Mouse (Mus musculus): ENCODE results near the gene Tbc1d9b.
A peak's percentile ranks its signal among the peaks of the same experiment; 100 is the strongest.

Gene Tbc1d9b

DNA sequence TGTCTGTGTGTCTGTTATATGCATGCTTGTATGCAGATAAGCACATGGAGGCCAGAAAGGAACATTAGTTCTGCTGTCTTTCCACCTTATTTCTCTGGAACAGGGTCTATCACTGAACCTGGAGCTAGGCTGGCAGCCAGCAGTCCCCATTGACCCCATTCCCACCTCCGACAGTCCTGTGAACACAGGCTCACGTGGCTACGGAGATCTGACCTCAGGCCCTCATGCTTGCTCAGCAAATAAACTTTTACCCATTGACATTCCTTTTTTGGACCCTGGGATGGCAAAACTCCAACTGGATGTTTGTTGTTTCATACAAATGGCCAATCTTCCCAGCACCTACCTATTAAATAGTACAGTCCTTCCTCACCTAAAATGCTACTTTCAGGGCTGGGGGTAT is 45.2 kb downstream of the Tbc1d9b start:
- DNase-seq (ENCODE audit: low spot score), result no peak

DNA sequence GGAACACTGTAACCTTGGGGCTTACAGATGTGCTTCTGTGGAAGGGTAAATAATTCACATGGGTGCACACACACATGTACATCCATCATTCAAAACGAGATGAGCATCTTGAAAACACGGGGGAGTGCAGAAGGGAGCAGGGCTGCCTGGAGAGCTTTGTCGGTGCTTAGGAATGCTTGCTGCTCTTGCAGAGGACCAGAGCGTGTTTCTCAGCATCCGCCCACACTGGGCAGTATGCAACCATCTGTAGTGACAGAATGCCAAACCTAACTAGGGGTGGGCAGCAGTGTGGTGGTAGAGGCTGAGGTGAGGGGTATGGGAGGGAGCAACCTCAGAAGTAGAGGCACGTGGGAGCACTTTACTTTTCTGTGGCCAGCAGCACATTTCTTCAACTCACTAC is 45.9 kb downstream of the Tbc1d9b start:
- no peak for DNase-seq (ENCODE audit: low spot score)

DNA sequence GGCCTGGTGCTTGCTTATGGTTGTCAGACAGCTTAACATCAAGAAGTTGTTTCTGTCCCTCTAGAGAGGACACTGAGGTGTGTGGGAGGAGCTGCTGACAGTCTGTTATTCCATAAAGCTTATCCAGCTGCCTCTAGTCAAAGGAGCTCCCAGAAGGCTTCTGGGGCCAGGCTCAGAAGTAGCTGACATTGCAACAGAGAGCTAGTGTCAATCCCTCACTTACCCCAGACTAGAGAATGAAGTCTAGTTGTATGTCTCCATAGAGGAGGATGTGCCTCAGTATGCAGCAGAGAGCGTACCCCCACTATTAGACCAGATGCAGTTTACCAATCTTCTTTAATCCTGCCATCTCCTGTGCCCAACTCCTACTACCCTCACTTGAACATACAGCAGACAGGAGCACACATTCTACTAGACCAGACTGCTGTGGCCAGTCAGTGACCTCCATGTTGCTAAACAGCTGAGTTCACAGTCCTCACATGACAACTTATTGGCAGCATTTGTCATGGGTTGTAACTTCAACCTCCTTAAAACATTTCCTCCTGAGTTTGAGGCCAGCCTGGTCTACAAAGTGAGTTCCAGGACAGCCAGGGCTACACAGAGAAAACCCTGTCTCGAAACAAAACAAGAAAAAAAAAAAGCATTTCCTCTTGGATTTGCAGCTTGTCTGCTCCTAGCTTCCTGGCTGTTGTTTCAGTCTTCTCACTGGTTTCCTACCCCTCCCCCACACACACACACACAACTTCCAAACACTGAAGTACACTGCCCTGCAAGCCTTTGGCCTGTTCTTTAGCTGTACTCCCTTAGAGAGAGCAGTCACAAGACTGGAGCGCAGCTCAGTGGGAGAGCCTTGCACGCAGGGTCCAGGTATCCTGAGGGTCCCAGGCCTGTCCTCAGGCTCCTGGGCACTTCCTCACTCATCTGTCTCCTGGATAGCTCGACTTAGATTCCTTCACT is 47.6 kb downstream of the Tbc1d9b start:
- DNase-seq (ENCODE audit: low spot score), result no peak

DNA sequence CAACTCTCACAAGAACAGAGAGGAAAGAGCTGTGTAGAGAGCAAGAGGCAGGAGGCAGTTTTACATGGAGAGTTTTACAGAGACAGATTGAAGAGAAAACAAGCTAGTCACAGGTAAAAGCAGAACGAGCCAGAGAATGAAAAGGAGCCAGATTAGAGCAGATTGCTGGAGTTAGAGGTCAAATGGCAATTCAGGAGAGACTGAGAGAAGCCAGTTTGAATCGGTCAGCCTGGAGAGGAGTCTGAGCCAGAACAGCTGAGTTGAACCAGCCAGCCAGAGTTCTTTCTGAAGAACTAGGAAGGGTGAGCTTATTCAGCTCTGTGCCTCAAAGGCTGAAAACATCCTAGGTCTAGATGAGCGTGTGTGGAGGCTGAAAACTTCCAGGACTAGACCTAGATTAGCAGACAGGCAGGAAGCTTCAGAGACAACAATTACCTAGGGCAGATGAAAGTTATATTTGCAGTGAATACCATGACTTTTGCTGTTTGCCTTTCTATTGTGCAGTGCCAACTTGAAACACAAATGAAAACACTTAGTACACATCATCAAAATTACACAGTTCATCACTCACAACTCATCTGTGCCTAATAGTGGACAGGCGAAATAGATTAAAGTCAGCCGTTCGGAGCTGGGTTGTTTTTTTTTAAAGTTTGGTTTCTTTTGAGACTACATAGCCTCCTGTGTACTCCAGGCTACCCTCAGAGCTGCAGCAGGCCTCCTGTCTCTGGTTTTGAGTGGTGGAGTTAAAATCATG is 49.5 kb downstream of the Tbc1d9b start:
- no peak for DNase-seq (ENCODE audit: low spot score)

DNA sequence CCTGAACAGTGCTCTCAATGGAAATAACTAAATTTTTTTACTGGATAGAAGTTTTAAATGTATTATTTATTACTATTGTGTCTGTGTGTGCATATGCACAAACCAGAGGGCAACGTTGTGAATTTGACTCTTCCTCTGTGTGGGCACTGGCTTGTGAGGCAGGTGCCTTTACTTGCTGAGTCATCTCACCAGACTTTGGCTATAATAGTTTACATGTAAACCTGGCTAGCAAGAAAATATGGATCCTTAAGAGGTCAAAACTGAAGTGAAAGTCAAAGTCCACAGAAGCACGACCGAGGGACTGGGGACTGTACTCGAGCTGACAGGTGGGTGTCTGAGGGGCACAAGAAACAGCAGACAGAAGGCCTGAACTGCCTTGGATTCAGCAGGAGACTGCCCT is 51.5 kb downstream of the Tbc1d9b start:
- DNase-seq (ENCODE audit: low spot score), result no peak

DNA sequence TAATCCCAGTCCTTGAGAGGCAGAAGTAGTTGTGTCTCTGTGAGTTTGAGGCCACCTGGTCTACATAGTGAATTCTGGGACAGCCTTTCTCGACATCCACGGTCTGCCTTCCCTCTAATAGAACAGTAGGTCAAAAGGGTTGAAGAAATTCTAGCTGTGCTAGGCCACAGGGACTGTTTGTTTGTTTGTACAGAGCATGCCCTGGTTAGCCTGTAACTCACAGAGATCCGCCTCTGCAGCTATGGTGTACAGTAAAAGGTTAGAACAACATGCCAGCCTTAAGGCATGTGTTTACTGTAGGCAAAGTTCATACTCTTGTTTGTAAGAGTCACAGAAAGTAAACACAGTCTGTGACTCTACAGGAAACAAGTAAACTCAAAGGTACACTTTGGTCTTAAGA is 53.6 kb downstream of the Tbc1d9b start:
- DNase-seq (ENCODE audit: low spot score), result no peak

DNA sequence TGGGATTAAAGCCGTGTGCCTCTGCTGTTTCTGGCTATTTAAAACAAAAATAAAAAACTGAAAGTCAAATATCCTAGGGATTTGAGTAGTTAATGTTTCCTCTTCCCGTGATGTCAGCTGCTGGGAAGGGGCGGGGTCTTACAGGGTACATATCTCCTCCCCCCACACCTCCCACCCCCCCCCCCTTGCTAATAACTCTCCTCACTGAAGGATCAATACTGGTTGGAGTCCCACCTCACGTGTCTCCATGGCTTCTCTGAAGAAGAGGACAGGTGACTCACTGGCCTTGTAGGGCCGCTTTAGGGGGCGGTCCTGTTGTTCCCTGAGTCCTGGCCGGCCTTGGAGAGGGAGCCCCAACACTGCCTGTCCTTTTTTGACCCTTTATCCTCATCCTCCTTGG is 57.5 kb downstream of the Tbc1d9b start:
- DNase-seq (ENCODE audit: low spot score), result no peak

DNA sequence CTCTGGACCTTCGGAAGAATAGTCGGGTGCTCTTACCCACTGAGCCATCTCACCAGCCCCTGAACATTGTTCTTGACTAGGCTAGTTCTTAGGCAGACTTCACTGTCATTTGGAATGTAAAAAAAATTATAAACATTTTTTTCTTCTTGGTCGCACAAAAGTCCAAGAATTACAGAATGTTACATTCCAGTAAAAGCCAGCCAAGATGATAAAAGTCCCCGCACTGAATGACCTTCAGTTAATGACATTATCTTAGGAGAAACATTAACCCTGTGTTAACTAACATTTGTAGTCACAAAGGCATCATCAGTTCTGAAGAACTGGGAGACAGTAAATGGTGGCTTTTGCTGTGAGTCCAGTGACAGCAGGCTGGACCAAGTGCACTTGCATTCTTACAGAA is 59.2 kb downstream of the Tbc1d9b start:
- no peak for DNase-seq (ENCODE audit: low spot score)

DNA sequence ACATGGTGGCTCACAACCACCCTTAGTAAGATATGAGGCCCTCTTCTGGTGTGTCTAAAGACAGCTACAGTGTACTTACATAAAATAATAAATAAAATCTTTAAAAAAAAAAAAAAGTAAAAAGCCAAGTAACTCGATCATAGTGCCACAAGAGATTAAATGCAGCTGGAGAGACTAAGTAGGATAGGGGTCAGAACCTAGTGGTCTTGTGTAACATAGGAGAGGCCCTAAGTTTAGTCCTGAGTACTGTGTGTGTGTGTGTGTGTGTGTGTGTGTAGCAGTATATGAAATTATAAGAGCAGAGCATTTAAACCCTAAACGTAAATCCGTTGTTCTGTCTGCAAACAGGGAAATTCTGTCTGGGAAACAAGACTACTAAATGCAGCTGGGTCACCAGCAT is 61.1 kb downstream of the Tbc1d9b start:
- no peak for DNase-seq (ENCODE audit: low spot score)

DNA sequence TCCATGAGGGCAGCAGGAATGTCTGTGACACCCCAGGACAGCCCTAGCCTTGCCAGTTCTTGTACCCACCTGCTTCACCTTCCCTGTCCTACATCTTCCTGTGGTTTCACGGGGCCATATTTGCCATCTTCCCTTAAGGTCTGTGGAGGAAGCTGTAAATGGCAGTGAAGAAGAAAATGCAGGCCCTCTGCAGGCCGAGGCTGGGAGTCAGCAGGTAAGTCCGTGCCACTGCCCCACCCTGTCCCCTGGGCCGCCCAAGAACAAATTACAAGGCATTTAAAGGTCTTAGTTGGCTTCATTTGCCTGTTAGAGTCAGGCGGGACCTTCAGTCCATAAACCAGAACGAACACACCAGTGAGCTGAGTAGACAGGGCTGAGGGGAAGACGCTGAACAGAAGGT is 62.9 kb downstream of the Tbc1d9b start:
- no peak for DNase-seq (ENCODE audit: low spot score)

DNA sequence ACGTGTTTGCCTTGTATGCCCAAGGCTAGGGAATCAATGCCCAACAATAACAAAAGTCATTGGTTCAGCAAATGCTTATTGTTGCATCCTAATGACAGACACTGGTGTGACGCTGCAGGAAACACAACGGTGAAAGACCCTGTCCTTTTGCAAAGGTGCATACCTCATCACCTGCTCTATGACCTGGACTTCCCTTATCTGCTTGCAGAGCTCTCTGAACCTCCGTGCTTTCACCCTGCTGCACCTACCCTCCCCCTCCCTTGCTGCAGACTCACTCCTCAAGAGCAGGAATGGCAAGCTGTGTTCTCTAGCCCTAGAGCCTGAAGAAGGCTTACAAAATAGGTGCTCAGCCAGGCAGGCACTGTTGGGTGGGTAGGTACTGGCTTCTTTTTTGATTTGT is 63.6 kb downstream of the Tbc1d9b start:
- DNase-seq (ENCODE audit: low spot score), result no peak

DNA sequence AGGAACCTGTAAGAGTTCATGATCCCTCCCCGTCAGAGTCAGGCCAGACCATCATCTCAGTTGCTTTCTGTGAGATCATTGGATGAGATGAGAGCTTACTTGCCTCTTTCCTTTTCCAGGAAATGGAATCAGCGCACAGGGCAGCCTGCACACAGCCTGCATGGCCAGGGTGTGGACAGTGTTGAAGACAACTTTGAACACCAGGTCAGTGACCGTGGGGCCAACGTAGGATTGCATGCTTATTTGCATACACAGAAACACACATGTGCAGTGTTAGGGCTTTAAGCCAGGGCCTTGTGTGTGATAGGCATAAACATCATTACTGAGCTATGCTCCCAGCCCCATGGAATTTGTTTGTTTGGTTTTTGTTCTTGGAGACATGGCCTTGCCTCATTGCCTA is 66.3 kb downstream of the Tbc1d9b start:
- no peak for DNase-seq (ENCODE audit: low spot score)

DNA sequence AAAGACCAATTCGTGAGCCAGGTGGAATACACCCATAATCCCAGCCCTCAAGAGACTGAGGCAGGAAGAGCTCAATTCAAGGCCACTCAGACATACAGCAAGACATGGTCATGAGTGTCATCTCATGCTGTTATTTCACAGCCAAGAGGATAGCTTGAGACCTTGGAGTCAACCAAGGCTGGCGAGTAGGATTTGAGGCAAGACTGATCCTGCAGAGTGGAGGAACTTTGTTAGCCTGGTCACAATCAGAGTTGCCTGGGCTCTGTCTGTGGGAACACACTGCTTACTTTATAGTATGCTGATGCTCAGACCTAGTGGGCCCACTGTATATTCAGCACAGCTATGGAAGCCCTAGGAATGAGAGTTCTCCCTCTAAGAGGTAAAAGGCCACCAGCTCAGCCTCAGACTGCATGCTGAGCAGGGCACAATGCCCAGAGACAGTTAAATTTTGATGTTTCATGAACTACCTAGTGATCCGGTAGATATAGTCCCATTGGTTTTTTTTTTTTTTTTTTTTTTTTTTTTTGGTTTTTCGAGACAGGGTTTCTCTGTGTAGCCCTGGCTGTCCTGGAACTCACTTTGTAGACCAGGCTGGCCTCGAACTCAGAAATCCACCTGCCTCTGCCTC is 67.1 kb downstream of the Tbc1d9b start:
- DNase-seq (ENCODE audit: low spot score), result no peak

DNA sequence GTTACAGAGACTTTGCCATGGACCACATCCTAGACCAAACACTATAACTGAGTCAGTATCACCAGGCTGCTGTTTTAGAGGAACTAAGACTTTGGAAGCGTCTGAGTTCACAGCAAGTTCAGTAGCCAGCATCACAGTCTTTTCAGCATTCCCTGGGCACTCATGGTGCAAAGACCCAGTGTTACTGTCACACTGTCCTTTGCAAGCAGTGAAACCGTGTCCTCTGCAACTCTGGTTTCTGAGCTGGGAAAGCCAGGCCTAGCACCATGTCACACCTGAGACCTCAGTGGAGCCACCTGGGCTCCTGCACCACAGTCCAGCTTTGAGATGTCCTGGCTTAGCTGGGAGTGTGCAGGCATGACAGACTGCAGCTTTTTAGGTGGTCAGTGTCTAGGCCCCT is 67.7 kb downstream of the Tbc1d9b start:
- DNase-seq (ENCODE audit: low spot score), result no peak

DNA sequence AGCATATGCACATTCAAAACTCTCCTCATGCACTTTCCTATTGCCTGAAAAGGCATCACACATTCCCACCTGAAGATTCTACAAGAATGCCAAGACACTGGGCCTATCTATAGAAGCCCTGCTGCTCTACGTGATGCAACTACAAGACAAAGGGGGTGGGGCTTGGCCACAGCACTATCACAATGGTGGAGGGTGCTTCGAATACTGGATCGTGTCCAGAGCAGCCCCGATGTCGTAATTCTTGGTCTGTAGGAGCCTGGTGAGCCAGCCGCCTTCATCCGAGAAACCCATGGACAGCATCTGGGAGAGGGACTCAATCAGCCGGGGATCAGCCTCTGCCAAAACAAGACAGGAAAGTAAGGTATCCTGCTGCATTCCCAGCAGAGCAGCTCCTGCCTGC is 69.4 kb downstream of the Tbc1d9b start:
- no peak for DNase-seq (ENCODE audit: low spot score)

DNA sequence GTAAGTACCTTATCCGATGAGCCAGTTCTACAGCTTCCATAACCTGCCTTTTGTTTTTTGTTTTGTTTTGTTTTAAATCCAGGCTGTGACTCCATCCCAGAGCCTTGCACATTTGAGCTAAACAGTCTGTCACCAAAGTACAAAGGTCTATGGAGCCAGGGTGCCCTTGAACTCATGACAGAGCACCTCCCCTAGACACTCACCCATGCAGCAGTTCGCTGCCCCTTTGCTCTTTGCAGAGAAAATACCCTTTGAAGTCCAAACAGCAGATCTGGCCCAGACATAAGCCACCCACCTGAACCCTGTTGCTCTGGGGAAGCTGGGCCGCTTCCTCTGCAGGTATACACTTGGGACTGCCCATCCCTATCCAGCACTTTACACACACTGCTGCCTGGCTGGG is 70.4 kb downstream of the Tbc1d9b start:
- DNase-seq (ENCODE audit: low spot score), result no peak

DNA sequence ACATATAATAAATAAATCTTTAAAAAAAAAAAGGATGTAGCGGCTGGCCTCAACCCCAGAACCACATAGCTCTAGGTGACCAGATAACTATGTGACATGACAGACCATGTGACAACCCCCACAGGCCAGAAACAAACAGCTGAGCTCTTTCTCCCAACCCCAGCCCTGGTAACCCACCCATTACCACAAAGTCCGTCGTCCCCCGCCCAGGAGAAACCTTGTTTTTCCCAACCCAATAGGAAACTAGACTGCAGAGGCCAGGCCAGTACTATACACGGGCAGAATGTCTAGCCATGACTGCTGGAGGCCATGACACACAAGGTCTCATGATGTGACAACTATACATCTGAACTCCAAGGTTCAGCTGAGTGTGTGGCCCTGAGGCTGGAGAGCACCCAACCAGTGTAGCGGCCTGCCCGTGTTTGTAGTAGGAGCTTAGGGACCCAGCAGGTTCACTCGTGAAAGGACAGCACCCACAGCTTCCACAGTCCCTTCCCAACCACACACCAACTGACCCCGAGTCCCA is 72.2 kb downstream of the Tbc1d9b start:
- DNase-seq (ENCODE audit: low spot score), result no peak

DNA sequence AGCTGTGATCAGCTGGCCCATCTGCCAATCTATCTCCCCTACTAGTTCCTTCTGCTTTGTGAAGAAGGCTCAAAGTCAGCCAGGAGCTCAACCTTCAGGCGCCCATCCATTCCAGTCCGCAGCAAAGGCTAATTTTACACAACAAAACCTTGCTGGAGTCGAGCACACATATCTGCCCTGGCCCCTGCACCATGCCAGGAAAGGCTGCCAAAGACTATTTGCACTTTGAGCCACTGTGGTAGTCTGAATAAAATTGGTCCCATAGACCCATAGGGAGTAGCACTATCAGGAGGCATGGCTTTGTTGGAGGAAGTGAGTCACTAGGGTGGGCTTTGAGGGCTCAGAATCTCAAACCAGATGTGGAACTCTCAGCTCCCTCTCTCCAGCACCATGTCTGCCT is 74.2 kb downstream of the Tbc1d9b start:
- no peak for DNase-seq (ENCODE audit: low spot score)

DNA sequence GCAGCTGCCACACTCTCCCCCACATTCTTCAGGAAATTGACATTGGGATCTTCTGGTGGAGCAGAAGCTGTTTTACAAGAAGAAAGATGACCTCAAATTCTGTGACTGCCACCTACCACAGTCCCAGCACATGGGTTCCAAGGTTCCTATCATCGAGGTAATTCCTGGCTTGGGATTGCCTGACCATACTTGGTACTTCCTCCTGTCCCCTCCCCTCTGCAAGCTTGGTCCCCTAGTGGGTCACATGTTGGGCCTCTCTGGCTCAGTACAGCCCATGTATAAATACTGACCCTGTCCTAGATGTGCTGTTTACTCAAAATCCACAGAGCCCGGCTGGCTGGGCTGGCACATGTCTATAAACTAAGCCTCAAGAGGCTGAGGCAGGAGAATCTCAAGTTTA is 74.8 kb downstream of the Tbc1d9b start:
- no peak for DNase-seq (ENCODE audit: low spot score)

DNA sequence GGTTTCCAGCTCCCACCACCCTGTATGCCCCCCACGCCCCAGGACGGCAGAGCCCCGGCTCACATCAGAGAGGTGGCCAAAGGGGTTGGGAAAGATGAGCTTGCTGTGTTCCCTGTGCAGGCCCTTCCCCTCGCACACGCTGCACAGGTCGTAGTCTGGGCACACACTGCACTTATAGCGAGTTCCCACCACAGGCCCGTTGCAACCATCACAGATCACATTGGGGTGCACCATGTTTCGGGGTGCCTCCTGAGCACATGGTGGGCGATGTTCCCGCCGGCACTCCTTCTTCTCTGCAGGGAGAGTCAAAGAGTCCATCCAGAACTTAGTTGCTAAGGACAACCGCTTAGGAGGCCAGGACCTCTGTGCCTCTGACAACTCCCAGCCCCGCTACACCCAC is 76.1 kb downstream of the Tbc1d9b start:
- no peak for DNase-seq (ENCODE audit: low spot score)

DNA sequence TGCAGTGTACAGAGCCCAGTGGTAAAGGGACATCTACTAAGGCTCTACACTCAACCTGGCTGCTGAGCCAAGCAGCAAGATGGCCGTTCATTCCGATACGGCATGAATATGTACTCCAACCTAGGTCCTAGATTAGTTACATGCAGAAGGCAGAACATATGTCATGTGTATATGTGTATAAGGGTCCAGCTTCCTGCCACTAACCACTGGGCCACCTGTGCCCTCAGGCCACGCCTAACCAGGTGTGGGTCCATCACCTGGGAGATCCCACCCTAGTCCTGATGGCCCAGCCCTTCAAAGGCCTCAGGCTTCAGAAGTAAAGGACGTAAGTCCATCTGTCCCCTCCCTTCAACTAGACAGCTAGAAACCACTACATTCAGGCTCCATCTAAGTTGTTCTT is 76.8 kb downstream of the Tbc1d9b start:
- DNase-seq (ENCODE audit: low spot score), result no peak

DNA sequence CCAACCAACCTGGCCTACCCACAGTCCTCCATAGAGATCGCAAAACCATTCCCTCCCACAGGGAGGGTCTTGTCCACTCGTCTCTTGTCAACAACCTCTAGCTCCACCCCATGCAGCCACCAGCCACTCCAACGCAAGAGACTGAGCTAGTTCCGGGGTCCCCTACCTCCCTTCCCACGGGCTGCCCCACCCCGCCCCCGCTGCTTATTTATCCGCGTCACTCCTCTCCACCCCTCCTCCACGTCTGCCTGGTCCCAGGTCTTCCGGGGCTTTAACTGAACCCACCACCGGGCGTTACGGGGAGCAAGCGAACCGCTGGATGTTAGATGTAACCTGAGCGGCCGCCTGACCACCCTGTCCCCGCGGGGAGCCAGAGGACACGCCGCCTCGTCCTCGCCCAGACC is 78.9 kb downstream of the Tbc1d9b start:
- DNase-seq (ENCODE audit: low spot score), result peak; percentile 91

All from ovary, adult 18-20 months (tissue).